Mouse (Mus musculus) left cerebral cortex, postnatal 14 days (tissue): Measurements from ENCODE around the gene Myl6. TPM values are rescaled to one million over a fixed set of nuclear protein-coding genes. Genes with fewer than 3 reads are reported as not detected.
A peak's percentile ranks its signal among the peaks of the same experiment; 100 is the strongest.

Source experiments
- DNase-seq, 2 experiments: peaks; one replicate each; pipeline ENCODE4 v3.0.0; 2021 to 2022; ENCODE audit warnings: low spot score in 2 of 2, mixed read lengths in 1 of 2
- intact Hi-C: fragments of 180-260 bp; cut with DNase I; formaldehyde crosslinking; loops from one replicate; pipeline ENCODE4 v1.15.1; 2025
- long read RNA-seq, 2 experiments: library from polyadenylated mRNA; stranded (forward); transcript quantifications; one replicate each; pipeline ENCODE4 v2.0.0; 2021
- total RNA-seq, 2 experiments: library from RNA; stranded (reverse); gene quantifications; 2 replicates each; pipeline ENCODE4 v1.2.3; 2021

The Myl6 gene
- total RNA-seq, result 100 to 1,000 TPM; 606 to 662 TPM
- long read RNA-seq, experiment 1, transcript Myl6-212 (5 exons, 790 nt), result minor isoform, 13 of 348 reads
- long read RNA-seq, experiment 1, transcript Myl6-201 (6 exons, 665 nt), result major isoform, 206 of 348 reads
- long read RNA-seq, experiment 1, transcript Myl6-206 (7 exons, 691 nt), result minor isoform, 76 of 348 reads
- long read RNA-seq, experiment 1, partial matches to known transcripts, result 34 of 348 reads
- long read RNA-seq, experiment 1, other reads (novel, unspliced or antisense), result 11 of 348 reads
- long read RNA-seq, experiment 2, transcript Myl6-201 (6 exons, 665 nt), result major isoform, 187 of 276 reads
- long read RNA-seq, experiment 2, transcript Myl6-211 (7 exons, 692 nt), result minor isoform, 5 of 276 reads
- long read RNA-seq, experiment 2, transcript Myl6-206 (7 exons, 691 nt), result minor isoform, 39 of 276 reads
- long read RNA-seq, experiment 2, transcript Myl6-212 (5 exons, 790 nt), result minor isoform, 5 of 276 reads
- long read RNA-seq, experiment 2, partial matches to known transcripts, result 26 of 276 reads
- long read RNA-seq, experiment 2, other reads (novel, unspliced or antisense), result 8 of 276 reads

GRCm38 (mm10) chr10:128493695-128494666, at the start of gene Myl6:
TSS of gene Myl6 (minus strand) at chr10:128494145.
- peak; percentile 99 for DNase-seq
- intact Hi-C loops, result loop anchor here (5.0 kb wide), 1 partner anchor 43 kb away; no protein-coding TSS in a partner anchor

- intact Hi-C loops, result loop anchor here (10.0 kb wide), 1 partner anchor 168 kb away; the partner anchor contains the start of gene Ankrd52
- peak in 1 of 2 experiments; percentile 60 for DNase-seq
Measured at GRCm38 (mm10) chr10:128543100-128543499, 49.2 kb upstream of the Myl6 start.

- no peak for DNase-seq
- intact Hi-C loops, result loop anchor here (5.0 kb wide), 1 partner anchor 46 kb away; the partner anchor contains the start of gene Myl6
Measured at GRCm38 (mm10) chr10:128538340-128538870, 44.5 kb upstream of the Myl6 start.

GRCm38 (mm10) chr10:128536266-128536940, 42.5 kb upstream of the Myl6 start:
- DNase-seq, result peak; percentile 91
- intact Hi-C loops, result loop anchor here (5.0 kb wide), 1 partner anchor 44 kb away; the partner anchor contains the start of gene Myl6

- DNase-seq, result no peak
- intact Hi-C loops, result loop anchor here (5.0 kb wide), 1 partner anchor 43 kb away; the partner anchor contains the start of gene Myl6
Measured at GRCm38 (mm10) chr10:128535624-128536265, 41.8 kb upstream of the Myl6 start.

GRCm38 (mm10) chr10:128535206-128535605, 41.3 kb upstream of the Myl6 start:
- no peak for DNase-seq
- intact Hi-C loops, result loop anchor here (5.0 kb wide), 1 partner anchor 43 kb away; the partner anchor contains the start of gene Myl6

- DNase-seq, result no peak
- intact Hi-C loops, result no loop called here
Measured at GRCm38 (mm10) chr10:128526366-128527356, 32.7 kb upstream of the Myl6 start.

- intact Hi-C loops, result no loop called here
- DNase-seq, result peak; percentile 89 to 95
Measured at GRCm38 (mm10) chr10:128525671-128526308, 31.8 kb upstream of the Myl6 start, which contains the start of gene Esyt1. TSS of gene Esyt1 (minus strand) at chr10:128525871.

- peak; percentile 49 to 50 for DNase-seq
- intact Hi-C loops, result no loop called here
Measured at GRCm38 (mm10) chr10:128524732-128525662, 31.1 kb upstream of the Myl6 start.

GRCm38 (mm10) chr10:128524111-128524731, 30.3 kb upstream of the Myl6 start:
- no peak for DNase-seq
- intact Hi-C loops, result no loop called here

- no peak for DNase-seq
- intact Hi-C loops, result no loop called here
Measured at GRCm38 (mm10) chr10:128522351-128522750, 28.4 kb upstream of the Myl6 start.

GRCm38 (mm10) chr10:128520591-128520990, 26.6 kb upstream of the Myl6 start:
- no peak for DNase-seq
- intact Hi-C loops, result no loop called here

- peak; percentile 33 to 68 for DNase-seq
- intact Hi-C loops, result no loop called here
Measured at GRCm38 (mm10) chr10:128518833-128519232, 24.9 kb upstream of the Myl6 start.

- intact Hi-C loops, result no loop called here
- DNase-seq, result no peak
Measured at GRCm38 (mm10) chr10:128516677-128517076, 22.7 kb upstream of the Myl6 start.

GRCm38 (mm10) chr10:128516029-128516428, 22.1 kb upstream of the Myl6 start:
- no peak for DNase-seq
- intact Hi-C loops, result no loop called here
